Mouse (Mus musculus) adrenal gland, postnatal 0 days (tissue): Measurements from ENCODE around the gene Syt10. TPM values are rescaled to one million over a fixed set of nuclear protein-coding genes. Genes with fewer than 3 reads are reported as not detected.

ENCODE experiments used
- microRNA-seq: library from miRNA; unstranded; fragments of <30 nt; microRNA quantifications from one replicate; pipeline ENCODE4, GENCODE M21; 2016; ENCODE audit warnings: borderline replicate concordance; ENCODE audit not compliant: insufficient number of aligned reads
- polyA plus RNA-seq: library from polyadenylated mRNA; unstranded; fragments of >200 nt; fragmentation: Nextera tagmentation; extraction: Ambion mirVana; gene quantifications from 2 replicates; pipeline ENCODE4 v1.2.1, GENCODE M21; 2015

Syt10 gene
- polyA plus RNA-seq = 0.10 and 0.28 TPM in 2 replicates

DNA sequence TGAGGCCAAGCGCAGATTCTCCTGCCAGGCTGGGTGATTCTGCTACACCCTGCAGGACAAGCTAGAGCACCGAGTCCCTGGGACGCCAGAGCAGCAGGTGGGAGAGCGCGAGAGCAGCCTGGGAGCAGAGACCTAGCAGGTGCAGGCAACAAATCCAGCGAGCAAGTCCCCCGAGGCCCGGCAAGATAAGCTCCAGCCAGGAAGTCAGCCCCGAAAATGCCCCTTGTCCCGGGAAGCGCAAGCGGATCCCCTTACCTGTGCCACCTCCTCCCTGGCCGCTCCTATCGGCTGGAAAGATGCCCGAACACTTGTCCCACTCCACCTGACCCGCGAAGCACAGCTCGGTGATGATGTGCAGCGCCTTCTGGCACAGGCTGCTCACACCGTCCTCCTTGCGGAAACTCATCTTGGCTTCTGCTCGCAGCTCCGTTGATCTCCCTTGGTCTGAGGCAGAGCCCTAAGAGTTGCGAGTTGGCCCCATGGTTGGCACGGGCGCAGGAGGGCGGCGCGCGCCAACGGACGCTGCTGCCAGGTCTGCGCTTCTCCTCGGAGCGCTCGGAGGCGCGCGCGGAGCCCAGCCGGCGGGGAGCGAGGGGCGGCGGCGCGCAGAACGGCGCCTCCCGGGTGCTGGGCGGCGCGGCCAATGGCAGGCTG lies at the start of gene Syt10:
Gene Syt10 (minus strand): TSS at position 497 of the 654 bp plus-strand sequence.

Small RNAs within 50 kb of the gene (microRNA-seq; reads per million reads assigned to microRNA genes)
- gene Gm24643 = not detected

Other genes starting within 250 kb of the Syt10 start
- gene Rabl2, start 249.9 kb downstream of the Syt10 start, polyA plus RNA-seq = 21.2 and 23.0 TPM in 2 replicates